Mouse (Mus musculus): ENCODE measurements at regions not wholly inside any gene's neighbourhood (a gene's known extent, or its start where the extent isn't known, plus 50 kb on each side); places are given as distances from the start of the nearest gene placed in this dataset.

- no peak for ATAC-seq (ENCODE audit: low FRiP score)
- Histone ChIP-seq H3K36me3 (no peaks in the 10 kb centered on the region), H3K9me3 (replicated peaks) (no peaks in the 10 kb centered on the region), H3K9ac (no peak overlapping the region), H3K27me3 (no peaks in the 10 kb centered on the region), H3K4me1 (peaks cover 10% of the 10 kb centered on the region), H3K27ac (no peak overlapping the region), H3K4me3 (no peak overlapping the region), H3K4me2 (replicated peaks) (no peak overlapping the region)
- WGBS = 50% methylated on average over 7 of the region's 7 CpGs
These were observed 202.7 kb downstream of the Mreg start for GRCm38 (mm10) chr1:72009270-72009928.

- ATAC-seq (ENCODE audit: low FRiP score) = no peak
- Histone ChIP-seq H3K27ac (no peak overlapping the region), H3K4me2 (replicated peaks) (no peak overlapping the region), H3K9ac (no peak overlapping the region), H3K9me3 (replicated peaks) (no peaks in the 10 kb centered on the region), H3K4me3 (no peak overlapping the region), H3K4me1 (peaks cover 10% of the 10 kb centered on the region), H3K27me3 (no peaks in the 10 kb centered on the region), H3K36me3 (no peaks in the 10 kb centered on the region)
- 51% methylated on average over 7 of the region's 7 CpGs for WGBS
These were observed 205.3 kb downstream of the Mreg start for GRCm38 (mm10) chr1:72006696-72007291.

- H3K4me3 ChIP-seq = no peak overlapping the region
- no peak overlapping the region for H3K9ac ChIP-seq
- no peaks in the 10 kb centered on the region for H3K27me3 ChIP-seq
- no peak overlapping the region for H3K27ac ChIP-seq
- no peak overlapping the region for H3K4me2 ChIP-seq (replicated peaks)
- H3K36me3 ChIP-seq = no peaks in the 10 kb centered on the region
- peaks cover 10% of the 10 kb centered on the region for H3K4me1 ChIP-seq
- H3K9me3 ChIP-seq (replicated peaks) = no peaks in the 10 kb centered on the region
- ATAC-seq (ENCODE audit: low FRiP score) = no peak
- WGBS = 49% methylated on average over 8 of the region's 8 CpGs
These were observed 206.2 kb downstream of the Mreg start for GRCm38 (mm10) chr1:72005956-72006355.

- Histone ChIP-seq H3K27me3 (no peaks in the 10 kb centered on the region), H3K9me3 (replicated peaks) (no peaks in the 10 kb centered on the region), H3K27ac (no peak overlapping the region), H3K4me1 (peaks cover 10% of the 10 kb centered on the region), H3K9ac (no peak overlapping the region), H3K4me3 (no peak overlapping the region), H3K4me2 (replicated peaks) (no peak overlapping the region), H3K36me3 (no peaks in the 10 kb centered on the region)
- WGBS = 65% methylated on average over 7 of the region's 7 CpGs
- no peak for ATAC-seq (ENCODE audit: low FRiP score)
These were observed 206.6 kb downstream of the Mreg start for GRCm38 (mm10) chr1:72005550-72005949.

GRCm38 (mm10) chr1:72003424-72004278 is 208.5 kb downstream of the Mreg start:
- Histone ChIP-seq H3K9me3 (replicated peaks) (no peaks in the 10 kb centered on the region), H3K36me3 (no peaks in the 10 kb centered on the region), H3K4me3 (no peak overlapping the region), H3K27me3 (no peaks in the 10 kb centered on the region), H3K9ac (no peak overlapping the region), H3K4me2 (replicated peaks) (no peak overlapping the region), H3K4me1 (peaks cover 10% of the 10 kb centered on the region), H3K27ac (no peak overlapping the region)
- 87% methylated on average over 14 of the region's 14 CpGs for WGBS
- ATAC-seq (ENCODE audit: low FRiP score) = no peak

GRCm38 (mm10) chr1:72002471-72003116 is 209.5 kb downstream of the Mreg start:
- Histone ChIP-seq H3K9ac (no peak overlapping the region), H3K36me3 (no peaks in the 10 kb centered on the region), H3K4me1 (peaks cover 10% of the 10 kb centered on the region), H3K4me2 (replicated peaks) (no peak overlapping the region), H3K27me3 (no peaks in the 10 kb centered on the region), H3K27ac (no peak overlapping the region), H3K4me3 (no peak overlapping the region), H3K9me3 (replicated peaks) (no peaks in the 10 kb centered on the region)
- no peak for ATAC-seq (ENCODE audit: low FRiP score)
- 75% methylated on average over 9 of the region's 9 CpGs for WGBS

GRCm38 (mm10) chr1:72000741-72001140 is 211.4 kb downstream of the Mreg start:
- no peaks in the 10 kb centered on the region for H3K27me3 ChIP-seq
- WGBS = 84% methylated on average over 2 of the region's 2 CpGs
- no peak overlapping the region for H3K4me2 ChIP-seq (replicated peaks)
- no peak overlapping the region for H3K4me3 ChIP-seq
- ATAC-seq (ENCODE audit: low FRiP score) = no peak
- no peak overlapping the region for H3K9ac ChIP-seq
- peaks cover 3% of the 10 kb centered on the region; the same call in 1 of the 2 replicates for H3K4me1 ChIP-seq
- H3K36me3 ChIP-seq = no peaks in the 10 kb centered on the region
- no peaks in the 10 kb centered on the region for H3K9me3 ChIP-seq (replicated peaks)
- no peak overlapping the region for H3K27ac ChIP-seq

- Histone ChIP-seq H3K36me3 (no peaks in the 10 kb centered on the region), H3K9me3 (replicated peaks) (no peaks in the 10 kb centered on the region), H3K4me1 (peaks cover 3% of the 10 kb centered on the region; the same call in 1 of the 2 replicates), H3K4me2 (replicated peaks) (no peak overlapping the region), H3K4me3 (no peak overlapping the region), H3K9ac (no peak overlapping the region), H3K27me3 (no peaks in the 10 kb centered on the region), H3K27ac (no peak overlapping the region)
- no peak for ATAC-seq (ENCODE audit: low FRiP score)
- WGBS = 65% methylated on average over 2 of the region's 2 CpGs
These were observed 215.3 kb downstream of the Mreg start for GRCm38 (mm10) chr1:71996828-71997227.

GRCm38 (mm10) chr1:71996234-71996619 is 215.9 kb downstream of the Mreg start:
- 66% methylated on average over 7 of the region's 7 CpGs for WGBS
- H3K4me2 ChIP-seq (replicated peaks) = no peak overlapping the region

GRCm38 (mm10) chr1:71995573-71996233 is 216.4 kb downstream of the Mreg start:
- Histone ChIP-seq H3K9me3 (replicated peaks) (no peaks in the 10 kb centered on the region), H3K4me3 (no peak overlapping the region), H3K36me3 (no peaks in the 10 kb centered on the region), H3K4me2 (replicated peaks) (no peak overlapping the region), H3K27me3 (no peaks in the 10 kb centered on the region), H3K27ac (no peak overlapping the region), H3K9ac (no peak overlapping the region), H3K4me1 (peaks cover 3% of the 10 kb centered on the region; the same call in 1 of the 2 replicates)
- 56% methylated on average over 16 of the region's 16 CpGs for WGBS
- no peak for ATAC-seq (ENCODE audit: low FRiP score)

More at GRCm38 (mm10) chr1:71996234-71996619, 215.9 kb downstream of the Mreg start:
- no peaks in the 10 kb centered on the region for H3K9me3 ChIP-seq (replicated peaks)
- no peaks in the 10 kb centered on the region for H3K27me3 ChIP-seq
- no peak overlapping the region for H3K27ac ChIP-seq
- H3K4me3 ChIP-seq = no peak overlapping the region
- ATAC-seq (ENCODE audit: low FRiP score) = no peak
- peaks cover 3% of the 10 kb centered on the region; the same call in 1 of the 2 replicates for H3K4me1 ChIP-seq
- no peak overlapping the region for H3K9ac ChIP-seq
- H3K36me3 ChIP-seq = no peaks in the 10 kb centered on the region

GRCm38 (mm10) chr1:71990936-71991335 is 221.2 kb downstream of the Mreg start:
- 88% methylated on average over 3 of the region's 3 CpGs for WGBS
- H3K4me2 ChIP-seq (replicated peaks) = no peak overlapping the region
- no peak for ATAC-seq (ENCODE audit: low FRiP score)

GRCm38 (mm10) chr1:71988086-71988485 is 224.0 kb downstream of the Mreg start:
- H3K9me3 ChIP-seq (replicated peaks) = no peaks in the 10 kb centered on the region
- H3K4me1 ChIP-seq = no peaks in the 10 kb centered on the region
- H3K36me3 ChIP-seq = no peaks in the 10 kb centered on the region
- no peak overlapping the region for H3K27ac ChIP-seq
- 92% methylated on average over 3 of the region's 3 CpGs for WGBS
- H3K9ac ChIP-seq = no peak overlapping the region
- no peak overlapping the region for H3K4me3 ChIP-seq
- no peak overlapping the region for H3K4me2 ChIP-seq (replicated peaks)
- no peak for ATAC-seq (ENCODE audit: low FRiP score)
- no peaks in the 10 kb centered on the region for H3K27me3 ChIP-seq

More at GRCm38 (mm10) chr1:71990936-71991335, 221.2 kb downstream of the Mreg start:
- Histone ChIP-seq H3K9ac (no peak overlapping the region), H3K27ac (no peak overlapping the region), H3K9me3 (replicated peaks) (no peaks in the 10 kb centered on the region), H3K27me3 (no peaks in the 10 kb centered on the region), H3K4me3 (no peak overlapping the region), H3K36me3 (no peaks in the 10 kb centered on the region), H3K4me1 (no peaks in the 10 kb centered on the region; the same call in 1 of the 2 replicates)

Data from hindbrain, embryonic 12.5 days (tissue).